Mouse (Mus musculus) liver, postnatal 0 days (tissue): Measurements from ENCODE around the gene 4931406C07Rik. TPM values are rescaled to one million over a fixed set of nuclear protein-coding genes. Genes with fewer than 3 reads are reported as not detected.
A peak's percentile ranks its signal among the peaks of the same experiment; 100 is the strongest.

Experiments
- ATAC-seq: fragments of 200-750 bp; cut with Nextera tagmentation; 2 replicates; pipeline ENCODE4 v1.8.0; 2017; ENCODE audit warnings: mild to moderate bottlenecking, moderate library complexity
- DNase-seq: peaks from one replicate; pipeline ENCODE4 v3.0.0-alpha.2; 2016
- H3K27ac ChIP-seq: fragments of 300-500 bp; sonication (generic); 2 replicates; pipeline ENCODE4 v1.5.1; 2014; ENCODE audit warnings: antibody characterized with exemption, moderate library complexity, mild to moderate bottlenecking, low read depth
- H3K27me3 ChIP-seq: fragments of 300-500 bp; sonication (generic); 2 replicates; pipeline ENCODE4 v1.6.1; 2014; ENCODE audit warnings: low read length, control low read depth, mixed read lengths; ENCODE audit not compliant: insufficient read depth
- H3K36me3 ChIP-seq: fragments of 300-500 bp; sonication (generic); replicated peaks from 2 replicates; pipeline ENCODE4 v1.6.1; 2014; ENCODE audit warnings: mild to moderate bottlenecking, control low read depth, low read length, moderate library complexity, mixed read lengths; ENCODE audit not compliant: insufficient read depth
- H3K4me1 ChIP-seq: fragments of 300-500 bp; sonication (generic); 2 replicates; pipeline ENCODE4 v1.6.1; 2014; ENCODE audit warnings: antibody characterized with exemption, mild to moderate bottlenecking, control low read depth; ENCODE audit not compliant: insufficient read depth
- H3K4me2 ChIP-seq: fragments of 300-500 bp; sonication (generic); 2 replicates; pipeline ENCODE4 v1.6.1; 2014; ENCODE audit warnings: low read depth, mild to moderate bottlenecking, low read length, moderate library complexity, mixed read lengths
- H3K4me3 ChIP-seq: fragments of 300-500 bp; sonication (generic); 2 replicates; pipeline ENCODE4 v1.5.1; 2014; ENCODE audit warnings: low read depth, low read length
- H3K9ac ChIP-seq: fragments of 300-500 bp; sonication (generic); replicated peaks from 2 replicates; pipeline ENCODE4 v1.6.1; 2014; ENCODE audit warnings: mild to moderate bottlenecking, moderate library complexity
- H3K9me3 ChIP-seq: fragments of 300-500 bp; sonication (generic); 2 replicates; pipeline ENCODE4 v1.6.1; 2016; ENCODE audit warnings: mild to moderate bottlenecking, control low read depth, low read length, mixed read lengths
- CTCF ChIP-seq: sonication (generic); IDR thresholded peaks from 2 replicates; pipeline ENCODE4 v1.5.1; 2016; ENCODE audit warnings: antibody characterized with exemption, low read depth
- EP300 ChIP-seq: IDR thresholded peaks from 2 replicates; pipeline ENCODE4 v1.6.1; 2016; ENCODE audit warnings: antibody characterized with exemption, low read depth, mild to moderate bottlenecking
- WGBS: fragments of 180-500 bp; shearing (Covaris S2); extraction: QIAGEN DNeasy Blood & Tissue Kit; methylation state at CpG from one replicate; pipeline ENCODE4 v1.1.7; 2014; ENCODE audit not compliant: insufficient replicate concordance; 5-methylcytosine and 5-hydroxymethylcytosine counted together
- polyA plus RNA-seq: library from polyadenylated mRNA; unstranded; fragments of >200 nt; fragmentation: Nextera tagmentation; extraction: Ambion mirVana; gene quantifications from 2 replicates; pipeline ENCODE4 v1.2.1, GENCODE M21; 2015

4931406C07Rik gene
- polyA plus RNA-seq, 1 experiment from 2014 or later: 27.6 TPM

DNA sequence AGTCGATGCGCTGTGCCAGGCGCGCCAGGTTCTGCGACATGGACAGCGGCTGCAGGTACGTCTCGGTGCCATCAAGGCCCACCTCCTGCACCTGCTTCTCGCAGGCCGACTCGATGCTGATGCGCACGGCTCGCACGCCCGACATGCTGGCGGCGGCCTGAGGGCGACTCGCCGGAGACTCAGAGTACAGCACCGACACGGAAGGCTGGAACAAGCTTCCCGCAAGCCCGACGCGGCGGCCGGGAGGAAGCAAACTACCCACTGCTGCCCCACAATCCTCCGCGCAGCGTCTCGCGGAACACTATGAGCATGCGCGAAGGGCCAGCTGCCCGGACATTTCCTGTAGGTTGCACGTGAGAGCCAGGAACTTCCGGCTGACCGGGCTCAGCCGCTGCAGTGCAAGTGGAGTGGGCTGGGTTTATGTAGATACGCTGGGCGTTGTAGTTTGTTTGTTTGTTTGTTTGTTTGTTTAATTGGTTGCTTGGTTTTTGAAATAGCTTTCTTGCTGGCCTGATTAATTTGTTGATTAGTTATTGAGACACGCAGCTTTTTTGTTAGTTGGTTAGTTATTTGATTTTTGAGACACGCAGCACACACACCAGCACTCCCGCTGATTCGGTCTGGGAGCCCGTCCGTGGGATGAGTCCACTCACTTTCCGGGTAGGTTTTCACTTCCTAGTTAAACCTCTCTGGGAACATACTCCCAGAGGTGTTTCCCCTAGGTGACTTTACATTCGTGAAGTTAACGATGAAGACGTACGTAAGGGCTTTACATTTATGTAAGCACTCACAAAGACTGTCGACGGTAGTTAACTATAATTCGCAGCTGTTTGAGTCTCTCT is 26.4 kb downstream of the 4931406C07Rik start, which contains the start of gene Med17:
Gene Med17 (minus strand): TSS at position 283 of the 842 bp plus-strand sequence.
- TF ChIP-seq EP300: peak; percentile 63; the same call in 1 of the 2 replicates
- TF ChIP-seq CTCF: no peak
- peak within 1 kb of the TSS; percentile 90 for H3K4me2 ChIP-seq
- WGBS: under 1% methylated on average over 41 of the region's 57 CpGs
- H3K4me3 ChIP-seq: peak within 1 kb of the TSS; percentile 96
- H3K9ac ChIP-seq: peak within 1 kb of the TSS; percentile 90
- peak within 1 kb of the TSS; percentile 91 for H3K27ac ChIP-seq
- no peaks in the 10 kb centered on the region for H3K27me3 ChIP-seq
- peaks cover 23% of the 10 kb centered on the region for H3K36me3 ChIP-seq
- DNase-seq: peak; percentile 95
- peaks cover 15% of the 10 kb centered on the region for H3K4me1 ChIP-seq
- ATAC-seq: peak; percentile 97
- H3K9me3 ChIP-seq: no peaks in the 10 kb centered on the region

DNA sequence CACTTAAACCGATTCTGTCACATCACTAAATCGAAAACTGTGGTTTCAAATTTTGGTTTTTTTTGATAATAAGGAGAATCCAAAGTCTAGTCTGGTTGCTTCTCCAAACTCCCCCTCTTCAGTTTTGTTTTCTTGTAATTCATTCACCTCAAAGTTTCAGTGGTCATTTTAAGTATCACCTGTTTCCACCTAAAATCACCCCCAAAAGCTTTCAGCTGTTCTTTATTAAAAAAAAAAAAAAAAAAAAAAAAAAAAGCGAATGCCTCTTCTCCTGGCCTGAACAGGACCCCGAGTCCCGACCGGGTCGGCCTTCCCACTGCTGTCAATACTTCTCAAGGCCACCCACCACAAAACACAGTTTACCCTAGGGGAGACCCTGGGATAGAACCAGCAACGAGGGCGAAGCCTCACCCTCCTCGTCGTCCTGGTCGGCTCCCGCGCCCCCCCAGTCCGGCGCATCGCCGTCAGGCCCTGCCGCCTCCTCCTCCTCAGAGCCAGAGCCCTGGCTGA is 27.1 kb downstream of the 4931406C07Rik start:
- H3K4me1 ChIP-seq: peaks cover 15% of the 10 kb centered on the region
- DNase-seq (no peak), ATAC-seq (no peak; the same call in 1 of the 2 replicates)
- no peaks in the 10 kb centered on the region for H3K27me3 ChIP-seq
- H3K9ac ChIP-seq: peak overlapping the region; percentile 90
- peaks cover 29% of the 10 kb centered on the region for H3K36me3 ChIP-seq
- peak overlapping the region; percentile 96 for H3K4me3 ChIP-seq
- TF ChIP-seq CTCF (no peak), EP300 (no peak)
- peak overlapping the region; percentile 90 for H3K4me2 ChIP-seq
- no peaks in the 10 kb centered on the region for H3K9me3 ChIP-seq
- 7% methylated on average over 19 of the region's 19 CpGs for WGBS
- peak overlapping the region; percentile 91 for H3K27ac ChIP-seq

DNA sequence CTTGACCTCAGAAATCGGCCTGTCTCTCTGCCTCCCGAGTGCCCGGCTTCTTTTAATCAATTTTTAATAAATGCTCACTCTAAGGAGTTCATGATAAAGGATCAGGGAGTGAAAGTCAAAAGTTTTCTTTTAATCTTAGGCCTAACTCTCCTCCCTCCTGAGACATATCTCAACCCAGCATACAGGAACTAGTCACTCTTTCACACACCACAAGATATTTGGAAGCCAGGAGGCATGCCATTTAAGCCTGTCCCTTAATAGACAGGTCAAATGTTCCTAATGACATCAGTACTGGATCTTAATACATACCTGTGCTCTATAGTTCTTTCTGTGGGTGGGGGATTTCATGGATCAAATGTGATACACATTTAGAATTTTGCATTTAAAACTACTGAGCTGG is 27.9 kb downstream of the 4931406C07Rik start:
- no peak overlapping the region for H3K4me3 ChIP-seq
- ATAC-seq (no peak), DNase-seq (no peak)
- H3K9me3 ChIP-seq: no peaks in the 10 kb centered on the region
- H3K4me1 ChIP-seq: peaks cover 15% of the 10 kb centered on the region
- no peak overlapping the region for H3K27ac ChIP-seq
- TF ChIP-seq CTCF (no peak), EP300 (no peak)
- peaks cover 37% of the 10 kb centered on the region for H3K36me3 ChIP-seq
- no peak overlapping the region for H3K9ac ChIP-seq
- H3K27me3 ChIP-seq: no peaks in the 10 kb centered on the region
- H3K4me2 ChIP-seq: peak overlapping the region; percentile 90
- WGBS: 82% methylated on average over 3 of the region's 3 CpGs

DNA sequence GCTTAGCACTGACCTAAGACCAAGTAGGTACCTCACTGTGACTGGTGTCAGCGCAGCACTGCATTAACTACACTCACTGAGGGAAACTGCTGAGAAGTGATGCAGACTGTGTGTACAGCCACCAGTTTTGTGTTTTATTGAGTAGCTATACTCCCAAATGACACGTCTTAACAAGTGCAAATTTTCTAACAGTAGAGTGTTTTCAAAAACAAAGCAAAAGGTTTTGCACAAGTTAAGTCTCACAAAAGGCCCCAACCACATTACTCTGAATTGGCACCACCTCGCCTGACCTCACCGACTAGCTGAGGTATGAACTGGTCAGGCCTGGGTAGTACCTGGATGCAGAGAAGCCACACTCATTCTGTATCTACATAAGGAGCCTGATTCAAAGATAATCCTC is 29.4 kb downstream of the 4931406C07Rik start:
- ATAC-seq (no peak), DNase-seq (no peak)
- WGBS: 85% methylated on average over 4 of the region's 4 CpGs
- Histone ChIP-seq H3K36me3 (peaks cover 51% of the 10 kb centered on the region), H3K9ac (no peak overlapping the region), H3K27me3 (no peaks in the 10 kb centered on the region), H3K27ac (no peak overlapping the region), H3K4me2 (no peak overlapping the region), H3K4me3 (no peak overlapping the region), H3K4me1 (peaks cover 15% of the 10 kb centered on the region), H3K9me3 (no peaks in the 10 kb centered on the region)
- TF ChIP-seq EP300 (no peak), CTCF (no peak)

DNA sequence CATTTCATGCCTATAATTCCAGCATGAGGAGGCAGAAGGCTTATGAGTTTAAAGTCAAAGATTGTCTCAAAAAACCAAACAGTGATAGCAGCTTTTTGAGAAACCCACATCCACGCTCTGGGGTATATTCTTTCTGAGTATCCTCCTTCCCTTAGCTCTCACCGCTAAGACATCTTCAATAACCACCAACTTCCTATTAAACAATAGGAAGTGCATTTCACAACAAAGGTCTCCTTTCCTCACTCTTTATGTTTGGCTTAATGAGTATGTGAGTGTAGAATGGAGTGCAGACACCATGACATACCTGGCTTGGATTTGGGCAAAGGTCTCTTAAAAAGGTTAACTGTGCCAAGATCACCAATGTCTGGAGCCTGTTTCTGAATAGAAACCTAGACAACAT is 32.3 kb downstream of the 4931406C07Rik start:
- Histone ChIP-seq H3K9ac (no peak overlapping the region), H3K27ac (no peak overlapping the region), H3K27me3 (no peaks in the 10 kb centered on the region), H3K4me1 (peaks cover 5% of the 10 kb centered on the region), H3K36me3 (peaks cover 79% of the 10 kb centered on the region), H3K4me3 (no peak overlapping the region), H3K9me3 (no peaks in the 10 kb centered on the region), H3K4me2 (no peak overlapping the region; the same call in 1 of the 2 replicates)
- no peak for DNase-seq
- WGBS: 70% methylated on average over 2 of the region's 2 CpGs
- TF ChIP-seq CTCF (no peak), EP300 (no peak)
- no peak for ATAC-seq

DNA sequence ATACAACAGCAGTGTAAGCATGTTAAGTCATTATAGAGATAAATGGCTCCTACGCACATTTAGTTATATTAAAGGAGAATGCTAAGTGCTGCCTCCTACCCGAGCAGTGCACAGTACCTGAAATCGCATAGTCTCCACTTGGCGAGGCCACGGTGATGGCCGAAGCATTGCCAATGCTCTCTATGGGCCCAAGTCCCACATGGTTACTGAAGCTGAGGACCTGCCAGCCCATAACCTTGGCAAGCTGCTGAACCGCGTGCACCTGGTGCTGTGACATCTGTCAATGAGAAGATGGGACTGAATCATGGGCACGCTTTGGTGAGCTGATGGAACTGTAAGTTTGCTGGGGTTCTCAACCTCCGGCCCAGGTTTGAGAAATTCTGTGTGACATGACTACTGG is 42.8 kb downstream of the 4931406C07Rik start:
- ATAC-seq (no peak), DNase-seq (no peak)
- Histone ChIP-seq H3K27me3 (no peaks in the 10 kb centered on the region), H3K9me3 (no peaks in the 10 kb centered on the region), H3K4me2 (no peak overlapping the region), H3K9ac (no peak overlapping the region), H3K36me3 (peaks cover 69% of the 10 kb centered on the region), H3K4me1 (no peaks in the 10 kb centered on the region), H3K4me3 (no peak overlapping the region), H3K27ac (no peak overlapping the region)
- WGBS: 90% methylated on average over 10 of the region's 10 CpGs
- TF ChIP-seq EP300 (no peak), CTCF (no peak)
